Mouse (Mus musculus): Measurements from ENCODE around the gene Map4.

- TF ChIP-seq CTCF (IDR thresholded peaks at IDR 0.05; ENCODE audit: control insufficient read depth, insufficient read depth, insufficient replicate concordance, low read depth, low read length) (no peak; the same call in 1 of the 2 replicates), POLR2A (IDR thresholded peaks at IDR 0.05; ENCODE audit: control insufficient read depth, low read depth, low read length) (no peak)
These were observed 66.2 kb downstream of the Map4 start for GRCm38 (mm10) chr9:109997441-109997840.

All from testis, adult 2 months (tissue).